Mouse (Mus musculus) thymus, adult 2 months (tissue): Measurements from ENCODE around the gene Gm13290. TPM values are rescaled to one million over a fixed set of nuclear protein-coding genes. Genes with fewer than 3 reads are reported as not detected.
"Not testable (repeated sequence)": the region's sequence is repeated elsewhere in the genome, so short reads cannot be mapped to it uniquely, and the experiment has no call there.

ENCODE experiments used
- DNase-seq: peaks from one replicate; pipeline ENCODE4 v3.0.0; 2021
- H3K27ac ChIP-seq: fragments of 200-500 bp; 2 replicates; pipeline ENCODE4 v1.5.1; 2012; ENCODE audit warnings: low read length, control low read depth; ENCODE audit not compliant: control insufficient read depth, insufficient read depth
- H3K27me3 ChIP-seq: fragments of 200-500 bp; 2 replicates; pipeline ENCODE4 v1.6.1; 2012; ENCODE audit warnings: mild to moderate bottlenecking, low read length, moderate library complexity, mixed read lengths; ENCODE audit not compliant: control insufficient read depth, insufficient read depth
- H3K36me3 ChIP-seq: fragments of 200-500 bp; 2 replicates; pipeline ENCODE4 v1.6.1; 2012; ENCODE audit warnings: mild to moderate bottlenecking, low read length, moderate library complexity; ENCODE audit not compliant: control insufficient read depth, insufficient read depth
- H3K4me1 ChIP-seq: fragments of 200-500 bp; replicated peaks from 2 replicates; pipeline ENCODE4 v1.6.1; 2012; ENCODE audit warnings: low read length; ENCODE audit not compliant: control insufficient read depth, insufficient read depth
- H3K4me3 ChIP-seq: fragments of 200-500 bp; 2 replicates; pipeline ENCODE4 v1.5.1; 2012; ENCODE audit warnings: mild to moderate bottlenecking, low read length, control low read depth, moderate library complexity; ENCODE audit not compliant: control insufficient read depth, insufficient read depth
- CTCF ChIP-seq: fragments of 200-500 bp; IDR thresholded peaks from 2 replicates; pipeline ENCODE4 v1.5.1; 2012; ENCODE audit warnings: mild to moderate bottlenecking, control low read depth, low read length, moderate library complexity, borderline replicate concordance; ENCODE audit not compliant: control insufficient read depth, poor library complexity, insufficient read depth; ENCODE audit errors: extremely low read depth
- POLR2A ChIP-seq: fragments of 200-500 bp; IDR thresholded peaks from 2 replicates; pipeline ENCODE4 v1.6.1; 2012; ENCODE audit warnings: mild to moderate bottlenecking, low read length, control low read depth, moderate library complexity; ENCODE audit not compliant: control insufficient read depth, poor library complexity, insufficient read depth; ENCODE audit errors: extremely low read depth
- WGBS: fragments of 180-500 bp; shearing (Covaris S2); methylation state at CpG from one replicate; pipeline ENCODE4 v1.1.7; 2018; 5-methylcytosine and 5-hydroxymethylcytosine counted together
- polyA plus RNA-seq: library from polyadenylated mRNA; depleted of rRNA; stranded (reverse); fragments of >200 nt; gene quantifications from 2 replicates; pipeline ENCODE4 v1.2.3, GENCODE M21; 2012

Gene Gm13290
- polyA plus RNA-seq, 1 experiment, result not detected

DNA sequence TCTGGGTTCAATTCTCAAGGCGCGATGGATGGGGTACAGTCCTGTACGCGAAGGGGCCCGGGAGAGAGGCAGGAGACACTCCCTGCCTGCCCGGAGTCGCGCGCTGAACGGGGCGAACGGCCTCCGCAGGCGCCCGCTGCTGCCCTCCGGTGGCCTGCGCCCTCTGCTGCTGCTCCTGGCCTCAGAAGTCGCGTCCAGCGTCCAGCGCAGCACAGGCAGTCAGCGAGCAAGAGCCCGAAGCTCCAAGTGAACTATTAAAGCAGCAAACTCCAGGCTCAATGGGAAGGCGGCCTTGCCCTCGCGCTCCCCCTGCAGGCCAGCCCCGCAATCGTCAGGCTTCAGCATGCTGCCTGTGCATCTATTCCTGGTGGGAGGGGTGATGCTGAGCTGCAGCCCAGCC lies 13.2 kb upstream of the Gm13290 start:
- H3K4me3 ChIP-seq, result peak overlapping the region; percentile 86
- not testable (repeated sequence) for H3K36me3 ChIP-seq, H3K27ac ChIP-seq

GRCm38 (mm10) chr4:88761776-88762175 lies 11.9 kb upstream of the Gm13290 start:
- 80% methylated on average over 6 of the region's 8 CpGs for WGBS
- not testable (repeated sequence) for H3K4me3 ChIP-seq, H3K27me3 ChIP-seq, H3K4me1 ChIP-seq, H3K36me3 ChIP-seq, H3K27ac ChIP-seq
- DNase-seq, result peak; percentile 95

More for the DNA sequence above, 13.2 kb upstream of the Gm13290 start:
- TF ChIP-seq POLR2A, result 0 out of 2 replicates have a peak, but pooled peaks have one; percentile 23
- not testable (repeated sequence) for H3K27me3 ChIP-seq, H3K4me1 ChIP-seq
- WGBS, result 1% methylated on average over 26 of the region's 28 CpGs
- peak; percentile 35 for DNase-seq

DNA sequence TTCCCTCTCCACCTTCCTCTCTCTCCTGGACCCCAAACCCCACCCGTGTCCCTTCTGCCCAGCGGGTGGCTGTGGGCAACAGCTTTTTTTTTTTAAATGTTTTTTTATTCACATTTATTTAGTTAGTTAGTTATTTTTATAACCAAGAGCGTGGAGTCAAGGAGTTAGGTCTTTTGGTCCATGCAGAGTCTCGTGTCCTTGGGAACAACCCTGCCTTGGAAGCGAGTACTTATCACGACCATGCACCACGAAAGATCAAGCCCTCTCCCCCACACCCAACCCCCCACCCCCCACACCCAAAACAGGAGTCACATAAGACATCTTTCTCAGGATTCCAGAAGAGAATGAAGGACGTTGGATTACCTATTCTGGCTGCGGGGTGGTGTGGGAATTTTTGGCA lies 11.3 kb upstream of the Gm13290 start:
- not testable (repeated sequence) for H3K36me3 ChIP-seq, H3K4me1 ChIP-seq, H3K27me3 ChIP-seq, H3K27ac ChIP-seq, H3K4me3 ChIP-seq
- WGBS, result 63% methylated on average over 9 of the region's 9 CpGs
- peak; percentile 28 for DNase-seq

DNA sequence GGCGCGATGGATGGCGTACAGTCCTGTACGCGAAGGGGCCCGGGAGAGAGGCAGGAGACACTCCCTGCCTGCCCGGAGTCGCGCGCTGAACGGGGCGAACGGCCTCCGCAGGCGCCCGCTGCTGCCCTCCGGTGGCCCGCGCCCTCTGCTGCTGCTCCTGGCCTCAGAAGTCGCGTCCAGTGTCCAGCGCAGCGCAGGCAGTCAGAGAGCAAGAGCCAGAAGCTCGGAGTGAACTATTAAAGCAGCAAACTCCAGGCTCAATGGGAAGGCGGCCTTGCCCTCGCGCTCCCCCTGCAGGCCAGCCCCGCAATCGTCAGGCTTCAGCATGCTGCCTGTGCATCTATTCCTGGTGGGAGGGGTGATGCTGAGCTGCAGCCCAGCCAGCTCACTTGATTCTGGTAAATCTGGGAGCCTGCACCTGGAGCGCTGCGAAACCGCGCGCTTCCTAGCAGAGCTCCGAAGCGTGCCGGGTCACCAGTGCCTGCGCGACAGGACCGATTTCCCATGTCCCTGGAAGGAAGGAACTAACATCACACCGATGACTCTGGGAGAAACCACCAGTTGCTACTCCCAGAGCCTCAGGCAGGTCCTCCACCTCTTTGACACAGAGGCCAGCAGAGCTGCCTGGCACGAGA lies 10.1 kb upstream of the Gm13290 start:
- WGBS, result 1% methylated on average over 34 of the region's 42 CpGs

DNA sequence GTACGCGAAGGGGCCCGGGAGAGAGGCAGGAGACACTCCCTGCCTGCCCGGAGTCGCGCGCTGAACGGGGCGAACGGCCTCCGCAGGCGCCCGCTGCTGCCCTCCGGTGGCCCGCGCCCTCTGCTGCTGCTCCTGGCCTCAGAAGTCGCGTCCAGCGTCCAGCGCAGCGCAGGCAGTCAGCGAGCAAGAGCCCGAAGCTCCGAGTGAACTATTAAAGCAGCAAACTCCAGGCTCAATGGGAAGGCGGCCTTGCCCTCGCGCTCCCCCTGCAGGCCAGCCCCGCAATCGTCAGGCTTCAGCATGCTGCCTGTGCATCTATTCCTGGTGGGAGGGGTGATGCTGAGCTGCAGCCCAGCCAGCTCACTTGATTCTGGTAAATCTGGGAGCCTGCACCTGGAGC lies 3.0 kb downstream of the Gm13290 start, which contains the start of gene Gm13289:
TSS of gene Gm13289 (plus strand) at position 301 of the 400 bp plus-strand sequence.
- not testable (repeated sequence) for H3K4me1 ChIP-seq, H3K27ac ChIP-seq, H3K27me3 ChIP-seq, H3K4me3 ChIP-seq, H3K36me3 ChIP-seq, DNase-seq
- WGBS, result no CpG with 5 or more reads among the region's 29 CpGs

More for the DNA sequence above, 10.1 kb upstream of the Gm13290 start:
- H3K27me3 ChIP-seq, H3K36me3 ChIP-seq, H3K27ac ChIP-seq, H3K4me1 ChIP-seq: not testable (repeated sequence)
- peak; percentile 19 for DNase-seq
- peak; percentile 43; the same call in 1 of the 2 replicates for TF ChIP-seq CTCF
- H3K4me3 ChIP-seq, result peak overlapping the region; percentile 85

DNA sequence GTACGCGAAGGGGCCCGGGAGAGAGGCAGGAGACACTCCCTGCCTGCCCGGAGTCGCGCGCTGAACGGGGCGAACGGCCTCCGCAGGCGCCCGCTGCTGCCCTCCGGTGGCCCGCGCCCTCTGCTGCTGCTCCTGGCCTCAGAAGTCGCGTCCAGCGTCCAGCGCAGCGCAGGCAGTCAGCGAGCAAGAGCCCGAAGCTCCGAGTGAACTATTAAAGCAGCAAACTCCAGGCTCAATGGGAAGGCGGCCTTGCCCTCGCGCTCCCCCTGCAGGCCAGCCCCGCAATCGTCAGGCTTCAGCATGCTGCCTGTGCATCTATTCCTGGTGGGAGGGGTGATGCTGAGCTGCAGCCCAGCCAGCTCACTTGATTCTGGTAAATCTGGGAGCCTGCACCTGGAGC lies 5.9 kb downstream of the Gm13290 start, which contains the start of gene Gm13272:
TSS of gene Gm13272 (plus strand) at position 301 of the 400 bp plus-strand sequence.
- not testable (repeated sequence) for H3K4me1 ChIP-seq, DNase-seq, H3K4me3 ChIP-seq, H3K36me3 ChIP-seq, H3K27me3 ChIP-seq, H3K27ac ChIP-seq
- WGBS, result no CpG with 5 or more reads among the region's 29 CpGs

GRCm38 (mm10) chr4:88780320-88780719 lies 6.7 kb downstream of the Gm13290 start:
- H3K36me3 ChIP-seq, result not testable (repeated sequence)

DNA sequence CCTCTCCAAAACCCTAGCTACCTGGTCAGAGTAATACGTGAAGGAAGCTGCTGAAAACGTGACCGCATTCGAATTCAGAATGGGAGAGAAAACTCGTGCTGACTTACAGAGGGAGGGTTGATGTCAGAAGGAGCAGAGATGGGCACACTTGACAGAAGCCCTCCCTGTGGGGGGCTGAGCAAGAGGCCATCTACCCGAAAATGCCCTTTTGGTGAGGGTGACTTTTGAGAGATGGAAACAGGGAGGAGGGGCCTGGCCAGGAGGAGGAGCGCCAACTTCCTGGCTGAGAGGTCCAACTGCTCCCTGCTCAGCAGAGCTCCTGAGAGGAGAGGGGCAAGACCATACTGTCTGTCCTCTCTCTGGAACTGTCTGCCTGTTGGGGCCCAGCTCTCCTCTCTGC lies 8.2 kb downstream of the Gm13290 start, which contains the start of gene Ifnz:
TSS of gene Ifnz (plus strand) at position 301 of the 400 bp plus-strand sequence.
- 6% methylated on average over 5 of the region's 7 CpGs for WGBS
- not testable (repeated sequence) for H3K27me3 ChIP-seq, H3K27ac ChIP-seq, H3K4me1 ChIP-seq, DNase-seq, H3K36me3 ChIP-seq
- H3K4me3 ChIP-seq, result peak within 1 kb of the TSS; percentile 54

More at GRCm38 (mm10) chr4:88780320-88780719, 6.7 kb downstream of the Gm13290 start:
- not testable (repeated sequence) for DNase-seq, H3K4me1 ChIP-seq, H3K4me3 ChIP-seq, H3K27ac ChIP-seq, H3K27me3 ChIP-seq
- WGBS, result 71% methylated on average over 16 of the region's 18 CpGs

DNA sequence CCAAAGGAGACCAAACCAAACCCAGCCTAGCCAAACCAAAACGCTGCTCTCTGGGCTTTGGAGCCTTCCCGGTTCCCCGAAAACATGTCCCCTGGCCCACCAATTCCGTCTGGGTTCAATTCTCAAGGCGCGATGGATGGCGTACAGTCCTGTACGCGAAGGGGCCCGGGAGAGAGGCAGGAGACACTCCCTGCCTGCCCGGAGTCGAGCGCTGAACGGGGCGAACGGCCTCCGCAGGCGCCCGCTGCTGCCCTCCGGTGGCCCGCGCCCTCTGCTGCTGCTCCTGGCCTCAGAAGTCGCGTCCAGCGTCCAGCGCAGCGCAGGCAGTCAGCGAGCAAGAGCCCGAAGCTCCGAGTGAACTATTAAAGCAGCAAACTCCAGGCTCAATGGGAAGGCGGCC lies 8.7 kb downstream of the Gm13290 start:
- H3K27me3 ChIP-seq, H3K36me3 ChIP-seq, H3K27ac ChIP-seq, H3K4me1 ChIP-seq, DNase-seq: not testable (repeated sequence)
- H3K4me3 ChIP-seq, result peak overlapping the region; percentile 54
- WGBS, result 0% methylated on average over 19 of the region's 31 CpGs

- not testable (repeated sequence) for H3K4me1 ChIP-seq, H3K36me3 ChIP-seq, H3K27me3 ChIP-seq, H3K27ac ChIP-seq, DNase-seq, H3K4me3 ChIP-seq
- no CpG with 5 or more reads among the region's 27 CpGs for WGBS
Observed at GRCm38 (mm10) chr4:88785409-88785808, 11.8 kb downstream of the Gm13290 start, which contains the start of gene Gm13276. Gm13276 (plus strand) TSS chr4:88785709.

DNA sequence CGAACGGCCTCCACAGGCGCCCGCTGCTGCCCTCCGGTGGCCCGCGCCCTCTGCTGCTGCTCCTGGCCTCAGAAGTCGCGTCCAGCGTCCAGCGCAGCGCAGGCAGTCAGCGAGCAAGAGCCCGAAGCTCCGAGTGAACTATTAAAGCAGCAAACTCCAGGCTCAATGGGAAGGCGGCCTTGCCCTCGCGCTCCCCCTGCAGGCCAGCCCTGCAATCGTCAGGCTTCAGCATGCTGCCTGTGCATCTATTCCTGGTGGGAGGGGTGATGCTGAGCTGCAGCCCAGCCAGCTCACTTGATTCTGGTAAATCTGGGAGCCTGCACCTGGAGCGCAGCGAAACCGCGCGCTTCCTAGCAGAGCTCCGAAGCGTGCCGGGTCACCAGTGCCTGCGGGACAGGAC lies 14.8 kb downstream of the Gm13290 start, which contains the start of gene Gm13277:
TSS of gene Gm13277 (plus strand) at position 231 of the 400 bp plus-strand sequence.
- not testable (repeated sequence) for H3K4me3 ChIP-seq, H3K27me3 ChIP-seq, H3K4me1 ChIP-seq, H3K27ac ChIP-seq, H3K36me3 ChIP-seq
- DNase-seq, result peak; percentile 68
- no CpG with 5 or more reads among the region's 28 CpGs for WGBS
